Mouse (Mus musculus): ENCODE data around the gene Gfra1. TPM values are rescaled to one million over a fixed set of nuclear protein-coding genes. Genes with fewer than 3 reads are reported as not detected.
A peak's percentile ranks its signal among the peaks of the same experiment; 100 is the strongest.

The Gfra1 gene
- polyA plus RNA-seq, 1 experiment from 2014 or later = 33.0 TPM

DNA sequence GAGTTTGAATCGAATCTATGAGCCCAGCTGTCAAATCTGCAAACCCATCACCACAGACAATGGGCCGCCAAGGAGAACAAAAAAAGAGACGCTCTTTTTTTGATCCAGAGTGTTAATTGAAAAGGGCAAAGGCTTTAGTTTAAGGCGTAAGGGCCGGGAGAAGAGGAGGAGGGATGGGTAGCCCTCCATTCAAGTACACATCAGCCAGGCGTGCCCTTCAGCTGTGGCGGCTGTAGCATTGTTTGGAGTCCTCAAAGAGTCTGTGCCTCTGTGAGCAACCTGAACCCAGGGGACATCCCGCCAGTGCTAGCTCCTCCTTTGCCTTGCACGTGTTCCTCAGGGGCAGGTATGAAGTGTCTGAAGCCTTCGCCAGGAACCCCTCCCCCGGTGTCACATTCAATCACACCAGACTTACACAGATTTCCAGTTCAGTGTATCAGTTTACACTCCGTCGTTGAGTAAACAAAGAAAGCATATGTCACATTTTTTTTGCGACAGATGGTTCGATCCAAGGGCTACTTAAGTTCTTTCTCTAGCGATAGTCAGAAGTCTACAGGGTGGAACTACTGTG lies 867 bp upstream of the Gfra1 start:
- WGBS = 5% methylated on average over 16 of the region's 16 CpGs
- peaks cover 21% of the 10 kb centered on the region; the same call in 1 of the 2 replicates for H3K27me3 ChIP-seq (replicated peaks)
- peak overlapping the region; percentile 58 for H3K4me3 ChIP-seq (replicated peaks)
- H3K27ac ChIP-seq = no peak overlapping the region
- H3K4me2 ChIP-seq = peak overlapping the region; percentile 99
- no peaks in the 10 kb centered on the region for H3K9me3 ChIP-seq
- H3K9ac ChIP-seq = no peak overlapping the region
- no peaks in the 10 kb centered on the region for H3K36me3 ChIP-seq
- peaks cover 37% of the 10 kb centered on the region for H3K4me1 ChIP-seq
- ATAC-seq (ENCODE audit: insufficient read depth, low FRiP score, low read depth) = no peak

GRCm38 (mm10) chr19:58455061-58455495 lies 631 bp downstream of the Gfra1 start:
- WGBS = under 1% methylated on average over 21 of the region's 21 CpGs
- Histone ChIP-seq H3K4me2 (peak overlapping the region; percentile 99), H3K4me1 (peaks cover 37% of the 10 kb centered on the region), H3K36me3 (no peaks in the 10 kb centered on the region), H3K27ac (peak overlapping the region; percentile 78), H3K9ac (peak overlapping the region; percentile 50; the same call in 1 of the 2 replicates), H3K27me3 (replicated peaks) (peaks cover 21% of the 10 kb centered on the region; the same call in 1 of the 2 replicates), H3K9me3 (no peaks in the 10 kb centered on the region), H3K4me3 (replicated peaks) (peak overlapping the region; percentile 58)
- ATAC-seq (ENCODE audit: insufficient read depth, low FRiP score, low read depth) = peak; percentile 40; the same call in 1 of the 2 replicates

GRCm38 (mm10) chr19:58454261-58455060 lies 1.2 kb downstream of the Gfra1 start:
- 0 out of 2 replicates have a peak, but pooled peaks have one; percentile 20 for ATAC-seq (ENCODE audit: insufficient read depth, low FRiP score, low read depth)
- H3K4me1 ChIP-seq = peaks cover 37% of the 10 kb centered on the region
- WGBS = under 1% methylated on average over 59 of the region's 61 CpGs
- H3K9ac ChIP-seq = peak overlapping the region; percentile 50
- no peaks in the 10 kb centered on the region for H3K9me3 ChIP-seq
- peak overlapping the region; percentile 58 for H3K4me3 ChIP-seq (replicated peaks)
- peak overlapping the region; percentile 99 for H3K4me2 ChIP-seq
- no peaks in the 10 kb centered on the region for H3K36me3 ChIP-seq
- H3K27me3 ChIP-seq (replicated peaks) = peaks cover 21% of the 10 kb centered on the region; the same call in 1 of the 2 replicates
- H3K27ac ChIP-seq = peak overlapping the region; percentile 78

DNA sequence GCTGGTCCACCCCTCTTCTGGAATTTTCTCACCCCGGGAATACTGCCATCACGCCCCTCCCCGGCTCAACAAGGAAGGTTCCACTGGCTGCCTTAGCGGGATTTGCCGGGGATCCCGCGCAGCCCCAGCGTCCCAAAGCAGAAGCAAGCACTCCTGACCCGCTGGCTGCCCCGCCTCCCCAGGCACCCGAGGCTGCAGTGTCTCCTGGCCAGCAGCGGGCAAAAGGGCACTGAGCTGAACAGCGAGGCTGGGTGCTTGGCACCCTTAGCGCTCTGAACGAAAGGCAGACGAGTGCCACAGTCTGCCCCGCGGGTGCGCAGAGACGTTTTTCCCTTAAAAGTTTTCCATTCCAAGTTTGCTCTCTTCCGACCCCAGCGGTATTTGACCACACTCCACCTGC lies 2.1 kb downstream of the Gfra1 start:
- Histone ChIP-seq H3K9ac (peak overlapping the region; percentile 50; the same call in 1 of the 2 replicates), H3K4me2 (peak overlapping the region; percentile 99), H3K36me3 (no peaks in the 10 kb centered on the region), H3K27me3 (replicated peaks) (peaks cover 21% of the 10 kb centered on the region; the same call in 1 of the 2 replicates), H3K27ac (peak overlapping the region; percentile 3; the same call in 1 of the 2 replicates), H3K4me3 (replicated peaks) (peak overlapping the region; percentile 58), H3K4me1 (peaks cover 37% of the 10 kb centered on the region), H3K9me3 (no peaks in the 10 kb centered on the region)
- WGBS = under 1% methylated on average over 22 of the region's 22 CpGs
- peak; percentile 23; the same call in 1 of the 2 replicates for ATAC-seq (ENCODE audit: insufficient read depth, low FRiP score, low read depth)

DNA sequence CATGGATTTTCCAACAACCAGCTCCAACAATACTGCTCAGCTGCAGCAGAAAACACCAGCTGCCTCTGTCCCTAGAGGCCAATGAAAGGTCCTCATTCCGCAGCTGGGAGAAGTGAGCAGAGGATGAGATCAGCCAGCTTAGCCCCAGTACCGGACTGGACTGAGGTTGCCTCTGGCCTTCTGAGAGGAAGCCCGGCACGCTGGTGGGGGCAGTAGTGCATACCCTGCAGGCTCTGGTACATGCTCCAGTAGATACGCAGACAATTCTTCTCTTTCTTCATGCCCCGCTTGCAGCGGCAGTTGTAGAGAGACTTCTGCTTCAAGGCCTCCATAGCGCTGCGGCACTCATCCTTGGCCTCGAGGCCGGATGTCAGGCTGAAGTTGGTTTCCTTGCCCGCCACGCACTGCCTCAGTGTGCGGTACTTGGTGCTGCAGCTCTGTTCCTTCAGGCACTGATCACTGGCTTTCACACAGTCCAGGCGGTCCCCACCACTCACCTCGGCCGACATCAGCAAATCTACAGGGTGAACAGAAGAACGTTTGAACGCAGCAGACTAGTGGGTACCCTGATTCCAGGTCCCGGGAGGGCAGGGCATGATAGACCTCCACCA lies 2.7 kb downstream of the Gfra1 start:
- peak overlapping the region; percentile 58 for H3K4me3 ChIP-seq (replicated peaks)
- peaks cover 21% of the 10 kb centered on the region; the same call in 1 of the 2 replicates for H3K27me3 ChIP-seq (replicated peaks)
- H3K9me3 ChIP-seq = no peaks in the 10 kb centered on the region
- no peak for ATAC-seq (ENCODE audit: insufficient read depth, low FRiP score, low read depth)
- no peak overlapping the region for H3K27ac ChIP-seq
- WGBS = 17% methylated on average over 20 of the region's 20 CpGs
- no peak overlapping the region for H3K9ac ChIP-seq
- no peaks in the 10 kb centered on the region for H3K36me3 ChIP-seq
- H3K4me2 ChIP-seq = peak overlapping the region; percentile 99
- peaks cover 37% of the 10 kb centered on the region for H3K4me1 ChIP-seq

DNA sequence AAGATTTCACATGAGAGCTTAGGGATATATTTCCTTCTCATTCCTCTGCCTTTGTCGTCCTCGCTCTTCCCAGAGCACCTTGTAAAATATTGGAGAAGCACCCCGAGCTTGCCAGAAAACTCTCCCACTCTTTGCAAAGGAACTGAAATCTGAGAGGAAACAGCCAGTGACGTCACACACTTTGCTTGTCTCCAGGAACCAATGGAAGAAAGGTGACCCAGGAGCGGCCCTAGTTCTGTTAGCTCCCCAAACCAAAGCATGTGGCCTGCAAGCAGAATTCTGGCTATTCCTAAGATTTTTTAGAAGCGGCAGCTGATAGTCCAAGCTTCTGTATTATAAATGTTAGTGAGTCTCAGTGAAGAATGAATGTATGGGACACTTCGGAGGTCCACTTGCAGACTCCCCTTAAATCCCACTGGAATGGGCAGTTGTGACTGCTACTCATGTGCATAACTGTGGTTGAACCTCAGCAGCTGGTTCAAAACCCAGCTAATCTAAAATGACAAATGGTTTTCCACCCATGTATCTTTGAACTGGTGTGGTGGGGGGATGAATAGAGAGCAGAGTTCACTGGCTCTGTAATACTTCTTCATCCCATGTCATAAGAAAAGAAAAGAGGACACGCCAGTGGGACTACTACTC lies 3.4 kb downstream of the Gfra1 start:
- no peak overlapping the region for H3K27ac ChIP-seq
- 54% methylated on average over 8 of the region's 8 CpGs for WGBS
- no peak for ATAC-seq (ENCODE audit: insufficient read depth, low FRiP score, low read depth)
- H3K4me1 ChIP-seq = peaks cover 37% of the 10 kb centered on the region
- no peak overlapping the region for H3K9ac ChIP-seq
- peaks cover 21% of the 10 kb centered on the region; the same call in 1 of the 2 replicates for H3K27me3 ChIP-seq (replicated peaks)
- peak overlapping the region; percentile 58 for H3K4me3 ChIP-seq (replicated peaks)
- no peaks in the 10 kb centered on the region for H3K36me3 ChIP-seq
- H3K4me2 ChIP-seq = peak overlapping the region; percentile 99; the same call in 1 of the 2 replicates
- H3K9me3 ChIP-seq = no peaks in the 10 kb centered on the region

DNA sequence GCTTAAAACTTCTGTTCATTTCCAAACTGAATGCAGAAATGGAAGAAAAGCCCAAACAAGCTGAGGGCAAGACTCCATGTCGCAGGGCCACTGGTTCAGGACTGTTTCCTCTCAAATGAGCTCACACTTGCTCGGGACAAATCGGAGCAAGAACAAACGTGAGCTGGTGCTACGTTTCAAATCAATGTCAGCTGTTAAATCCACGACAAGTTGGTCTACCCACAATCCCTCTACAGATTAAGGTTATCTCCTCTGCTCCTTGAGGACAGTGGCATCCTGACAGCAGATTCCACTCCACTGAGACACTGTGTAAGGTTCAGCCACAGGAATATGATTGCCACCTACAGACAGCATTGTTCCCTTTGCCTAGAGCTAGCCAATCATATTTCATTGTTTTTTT lies 4.4 kb downstream of the Gfra1 start:
- Histone ChIP-seq H3K36me3 (no peaks in the 10 kb centered on the region), H3K9me3 (no peaks in the 10 kb centered on the region), H3K27ac (no peak overlapping the region), H3K9ac (no peak overlapping the region), H3K4me3 (replicated peaks) (no peak overlapping the region), H3K27me3 (replicated peaks) (peaks cover 21% of the 10 kb centered on the region; the same call in 1 of the 2 replicates), H3K4me2 (peak overlapping the region; percentile 3; the same call in 1 of the 2 replicates), H3K4me1 (peaks cover 32% of the 10 kb centered on the region)
- WGBS = 49% methylated on average over 6 of the region's 6 CpGs
- ATAC-seq (ENCODE audit: insufficient read depth, low FRiP score, low read depth) = no peak

DNA sequence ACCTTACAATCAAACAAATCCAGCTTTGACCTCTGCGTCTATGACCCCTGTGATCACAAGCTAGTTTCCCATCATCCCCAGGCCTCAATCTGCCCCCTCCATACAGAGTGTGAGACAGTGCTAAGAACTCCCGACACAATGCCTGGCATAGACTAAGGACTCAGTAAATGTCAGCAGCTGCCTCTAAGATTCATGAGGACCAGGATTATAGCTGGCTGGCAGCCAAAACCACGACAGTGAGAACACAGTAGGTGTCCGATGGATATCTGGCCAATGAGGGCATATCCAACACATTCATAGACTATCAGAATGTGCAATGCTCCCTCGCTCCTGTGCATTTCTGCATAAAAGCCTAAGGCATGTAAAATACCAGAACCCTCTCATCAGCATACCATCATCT lies 5.0 kb downstream of the Gfra1 start:
- no peaks in the 10 kb centered on the region for H3K36me3 ChIP-seq
- H3K4me2 ChIP-seq = peak overlapping the region; percentile 3; the same call in 1 of the 2 replicates
- no peak overlapping the region for H3K27ac ChIP-seq
- WGBS = 54% methylated on average over 5 of the region's 5 CpGs
- no peak overlapping the region for H3K4me3 ChIP-seq (replicated peaks)
- H3K9ac ChIP-seq = no peak overlapping the region
- no peak for ATAC-seq (ENCODE audit: insufficient read depth, low FRiP score, low read depth)
- H3K9me3 ChIP-seq = no peaks in the 10 kb centered on the region
- peaks cover 21% of the 10 kb centered on the region; the same call in 1 of the 2 replicates for H3K27me3 ChIP-seq (replicated peaks)
- peaks cover 26% of the 10 kb centered on the region for H3K4me1 ChIP-seq

DNA sequence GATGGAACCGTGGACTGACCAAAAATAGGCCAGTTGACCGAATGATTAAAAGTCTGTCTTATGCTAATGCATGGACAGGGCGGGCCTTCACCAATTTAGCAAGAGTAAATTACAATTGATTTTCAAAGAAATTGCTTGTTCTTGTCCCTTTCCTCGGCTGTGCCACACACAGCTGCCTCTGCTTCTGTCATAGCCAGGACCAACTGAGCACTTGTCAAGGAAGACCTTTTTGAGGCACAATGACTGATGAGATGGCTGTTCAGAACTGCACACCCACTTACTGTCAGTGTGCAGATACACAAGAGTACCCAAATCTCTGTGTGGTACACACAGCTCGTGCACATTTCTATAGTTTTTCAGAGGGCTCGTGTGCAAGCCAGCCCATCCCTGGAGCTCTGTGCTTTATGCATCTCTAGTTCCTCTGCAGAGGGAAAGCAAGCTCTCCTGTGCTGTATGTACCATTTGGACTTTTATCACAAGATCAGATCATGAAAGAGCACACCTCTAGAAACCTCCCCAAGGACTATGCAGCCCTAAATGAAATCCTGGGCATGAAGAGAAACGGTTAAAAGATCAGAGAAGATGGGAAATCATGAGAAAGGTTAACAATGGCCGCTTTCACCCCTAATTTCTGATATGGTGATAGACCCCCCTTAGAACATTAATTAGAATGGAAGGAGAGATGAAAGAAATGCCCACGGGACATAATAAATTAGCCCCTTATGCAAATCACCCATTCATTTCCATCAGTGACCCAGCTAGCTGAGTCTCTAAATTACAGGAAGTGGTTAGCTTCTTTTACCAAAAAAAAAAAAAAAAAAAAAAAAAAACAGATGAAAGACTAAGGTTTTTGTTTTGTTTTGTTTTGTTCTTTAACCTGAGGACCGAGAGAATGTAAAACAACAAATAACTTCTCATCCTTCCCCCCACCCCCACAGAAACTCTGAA lies 12.7 kb downstream of the Gfra1 start:
- no peak overlapping the region for H3K4me3 ChIP-seq (replicated peaks)
- no peaks in the 10 kb centered on the region for H3K4me1 ChIP-seq
- H3K27ac ChIP-seq = no peak overlapping the region
- no peak overlapping the region for H3K4me2 ChIP-seq
- no peaks in the 10 kb centered on the region for H3K9me3 ChIP-seq
- ATAC-seq (ENCODE audit: insufficient read depth, low FRiP score, low read depth) = no peak
- H3K9ac ChIP-seq = no peak overlapping the region
- H3K36me3 ChIP-seq = no peaks in the 10 kb centered on the region
- H3K27me3 ChIP-seq (replicated peaks) = no peaks in the 10 kb centered on the region
- WGBS = 73% methylated on average over 10 of the region's 10 CpGs

GRCm38 (mm10) chr19:58441785-58442184 lies 13.9 kb downstream of the Gfra1 start:
- Histone ChIP-seq H3K4me3 (replicated peaks) (no peak overlapping the region), H3K27ac (no peak overlapping the region), H3K27me3 (replicated peaks) (no peaks in the 10 kb centered on the region), H3K9ac (no peak overlapping the region), H3K36me3 (no peaks in the 10 kb centered on the region), H3K9me3 (no peaks in the 10 kb centered on the region), H3K4me1 (peaks cover 8% of the 10 kb centered on the region; the same call in 1 of the 2 replicates), H3K4me2 (no peak overlapping the region)
- WGBS = 60% methylated on average over 7 of the region's 7 CpGs
- ATAC-seq (ENCODE audit: insufficient read depth, low FRiP score, low read depth) = no peak
